Mouse (Mus musculus) forebrain, embryonic 13.5 days (tissue): ENCODE measurements around the gene Pi4k2b. TPM values are rescaled to one million over a fixed set of nuclear protein-coding genes. Genes with fewer than 3 reads are reported as not detected.

Experiments used
- ATAC-seq: fragments of 200-750 bp; cut with Nextera tagmentation; 2 replicates; pipeline ENCODE4 v1.8.0; 2017
- H3K27ac ChIP-seq: fragments of 300-500 bp; sonication (generic); 2 replicates; pipeline ENCODE4 v1.5.1; 2015; ENCODE audit warnings: inconsistent platforms, mild to moderate bottlenecking, moderate library complexity
- H3K27me3 ChIP-seq: fragments of 300-500 bp; sonication (generic); 2 replicates; pipeline ENCODE4 v1.6.1; 2015; ENCODE audit warnings: mild to moderate bottlenecking, inconsistent platforms
- H3K36me3 ChIP-seq: fragments of 300-500 bp; sonication (generic); 2 replicates; pipeline ENCODE4 v1.6.1; 2015; ENCODE audit warnings: mild to moderate bottlenecking, inconsistent platforms; ENCODE audit not compliant: poor library complexity, severe bottlenecking
- H3K4me1 ChIP-seq: fragments of 300-500 bp; sonication (generic); 2 replicates; pipeline ENCODE4 v1.6.1; 2015; ENCODE audit warnings: inconsistent platforms
- H3K4me2 ChIP-seq: fragments of 300-500 bp; sonication (generic); 2 replicates; pipeline ENCODE4 v1.6.1; 2015; ENCODE audit warnings: inconsistent platforms, mild to moderate bottlenecking, moderate library complexity
- H3K4me3 ChIP-seq: fragments of 300-500 bp; sonication (generic); 2 replicates; pipeline ENCODE4 v1.5.1; 2015; ENCODE audit warnings: mild to moderate bottlenecking, inconsistent platforms
- H3K9ac ChIP-seq: fragments of 300-500 bp; sonication (generic); 2 replicates; pipeline ENCODE4 v1.6.1; 2015; ENCODE audit warnings: mild to moderate bottlenecking, inconsistent platforms
- H3K9me3 ChIP-seq: fragments of 300-500 bp; sonication (generic); replicated peaks from 2 replicates; pipeline ENCODE4 v1.6.1; 2016; ENCODE audit warnings: inconsistent platforms
- WGBS: fragments of 180-500 bp; shearing (Covaris S2); methylation state at CpG from one replicate; pipeline ENCODE4 v1.1.7; 2015; 5-methylcytosine and 5-hydroxymethylcytosine counted together
- polyA plus RNA-seq: library from polyadenylated mRNA; unstranded; fragments of >200 nt; fragmentation: Nextera tagmentation; extraction: Ambion mirVana; gene quantifications from 2 replicates; pipeline ENCODE4 v1.2.1, GENCODE M21; 2015

The Pi4k2b gene
- polyA plus RNA-seq, 1 experiment from 2014 or later = 6.7 TPM

GRCm38 (mm10) chr5:52818676-52819075 lies 77.3 kb downstream of the Pi4k2b start:
- Histone ChIP-seq H3K27ac (no peak overlapping the region), H3K4me1 (no peaks in the 10 kb centered on the region), H3K4me2 (no peak overlapping the region), H3K9ac (no peak overlapping the region), H3K9me3 (no peaks in the 10 kb centered on the region), H3K4me3 (no peak overlapping the region), H3K36me3 (peaks cover 42% of the 10 kb centered on the region), H3K27me3 (no peaks in the 10 kb centered on the region)
- 92% methylated on average over 7 of the region's 7 CpGs for WGBS
- no peak for ATAC-seq

Other genes with a start within 250 kb of the Pi4k2b start
- gene Lgi2, start 175.1 kb upstream of the Pi4k2b start, polyA plus RNA-seq = 0.77 and 0.87 TPM in 2 replicates
- 7.1 and 9.2 TPM in 2 replicates for gene Sepsecs, start 71.9 kb upstream of the Pi4k2b start, polyA plus RNA-seq
- gene Zcchc4, start 33.8 kb downstream of the Pi4k2b start, polyA plus RNA-seq = 14.7 and 15.6 TPM in 2 replicates
- 112 and 121 TPM in 2 replicates for gene Anapc4, start 92.4 kb downstream of the Pi4k2b start, polyA plus RNA-seq